Mouse (Mus musculus): ENCODE data around the gene Znfx1. TPM values are rescaled to one million over a fixed set of nuclear protein-coding genes. Genes with fewer than 3 reads are reported as not detected.
"Not testable (repeated sequence)": the region's sequence is repeated elsewhere in the genome, so short reads cannot be mapped to it uniquely, and the experiment has no call there.

Znfx1 gene
- polyA plus RNA-seq, 1 experiment from 2014 or later = 9.2 TPM

DNA sequence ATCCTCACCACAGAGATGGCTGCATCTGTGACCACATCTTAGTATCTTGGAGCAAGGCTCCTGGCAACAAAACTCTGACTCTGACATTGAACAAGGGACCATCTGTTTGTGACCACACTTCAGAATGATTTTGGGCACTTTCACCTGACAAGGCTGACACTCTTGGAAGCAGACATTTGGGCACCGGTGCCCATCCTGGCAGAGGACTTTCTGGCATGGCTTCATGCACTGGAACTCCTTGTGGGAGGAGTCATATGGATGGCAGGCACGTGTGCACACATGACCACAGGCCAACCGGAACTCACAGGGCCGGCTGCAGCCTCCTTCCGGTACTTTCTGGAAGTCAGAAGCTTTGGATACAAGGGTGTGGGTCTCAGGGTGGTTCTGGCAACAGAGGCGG lies 24.5 kb downstream of the Znfx1 start:
- WGBS = 98% methylated on average over 6 of the region's 6 CpGs
- peaks cover 100% of the 10 kb centered on the region for H3K36me3 ChIP-seq (replicated peaks)
- H3K4me1 ChIP-seq = no peaks in the 10 kb centered on the region
- no peaks in the 10 kb centered on the region for H3K9me3 ChIP-seq
- no peak for ATAC-seq (ENCODE audit: low FRiP score)
- no peaks in the 10 kb centered on the region for H3K27me3 ChIP-seq
- H3K4me2 ChIP-seq = no peak overlapping the region
- no peak overlapping the region for H3K27ac ChIP-seq
- H3K9ac ChIP-seq = no peak overlapping the region
- H3K4me3 ChIP-seq (replicated peaks) = no peak overlapping the region

- Histone ChIP-seq H3K4me3 (replicated peaks) (no peak overlapping the region), H3K9ac (no peak overlapping the region), H3K27ac (no peak overlapping the region), H3K36me3 (replicated peaks) (peaks cover 96% of the 10 kb centered on the region), H3K9me3 (no peaks in the 10 kb centered on the region), H3K4me2 (no peak overlapping the region), H3K4me1 (no peaks in the 10 kb centered on the region), H3K27me3 (no peaks in the 10 kb centered on the region)
- 95% methylated on average over 12 of the region's 12 CpGs for WGBS
- ATAC-seq (ENCODE audit: low FRiP score) = no peak
Observed at GRCm38 (mm10) chr2:167037710-167038109, 25.1 kb downstream of the Znfx1 start.

DNA sequence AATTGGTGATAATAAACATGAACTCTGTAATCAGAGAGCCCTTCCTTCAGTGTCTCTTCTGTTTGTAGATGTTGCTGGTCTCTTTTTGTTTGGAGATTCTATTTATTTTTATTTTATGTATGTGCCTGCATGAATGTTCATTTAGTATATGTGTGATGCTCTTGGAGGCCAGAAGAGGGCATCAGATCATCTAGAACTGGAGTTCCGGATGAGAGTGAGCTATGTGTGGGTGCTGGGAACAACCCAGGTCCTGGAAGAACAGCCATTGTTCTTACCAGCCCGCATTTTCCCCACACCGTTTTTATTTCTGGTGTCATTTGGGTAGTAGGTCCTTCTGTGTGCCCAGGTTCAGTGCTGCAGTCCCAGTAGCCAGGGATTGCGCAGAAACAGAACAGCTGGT lies 32.3 kb downstream of the Znfx1 start:
- 89% methylated on average over 4 of the region's 4 CpGs for WGBS
- H3K27me3 ChIP-seq = no peaks in the 10 kb centered on the region
- no peak overlapping the region for H3K27ac ChIP-seq
- peaks cover 94% of the 10 kb centered on the region for H3K36me3 ChIP-seq (replicated peaks)
- H3K4me3 ChIP-seq (replicated peaks) = no peak overlapping the region
- no peak for ATAC-seq (ENCODE audit: low FRiP score)
- no peak overlapping the region for H3K9ac ChIP-seq
- H3K4me2 ChIP-seq = no peak overlapping the region
- H3K4me1 ChIP-seq = no peaks in the 10 kb centered on the region
- no peaks in the 10 kb centered on the region for H3K9me3 ChIP-seq

DNA sequence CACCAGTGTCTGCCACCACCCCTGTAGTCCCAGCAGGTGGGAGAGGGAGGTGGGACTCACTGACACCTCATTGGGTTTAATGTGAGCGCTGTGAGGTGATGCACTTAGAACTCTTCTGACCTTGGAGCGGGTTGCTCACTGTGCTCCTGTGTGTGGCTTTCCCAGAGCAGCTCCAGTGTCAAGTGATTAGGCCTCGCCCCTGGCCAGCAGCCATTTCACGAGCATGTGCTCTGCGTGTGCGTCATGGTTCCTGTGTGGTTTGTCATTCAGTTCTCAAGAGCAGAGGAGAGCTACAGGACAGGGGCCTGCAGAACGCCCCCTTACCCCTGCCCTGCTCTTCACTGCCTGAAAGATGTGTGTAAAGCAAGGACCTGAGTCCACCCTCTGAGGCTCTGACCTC lies 34.3 kb downstream of the Znfx1 start:
- no peak overlapping the region for H3K27ac ChIP-seq
- no peak for ATAC-seq (ENCODE audit: low FRiP score)
- no peak overlapping the region for H3K4me3 ChIP-seq (replicated peaks)
- H3K27me3 ChIP-seq = no peaks in the 10 kb centered on the region
- no peak overlapping the region for H3K9ac ChIP-seq
- no peaks in the 10 kb centered on the region for H3K4me1 ChIP-seq
- no peaks in the 10 kb centered on the region for H3K9me3 ChIP-seq
- H3K36me3 ChIP-seq (replicated peaks) = peaks cover 91% of the 10 kb centered on the region
- no peak overlapping the region for H3K4me2 ChIP-seq
- WGBS = 96% methylated on average over 7 of the region's 7 CpGs

DNA sequence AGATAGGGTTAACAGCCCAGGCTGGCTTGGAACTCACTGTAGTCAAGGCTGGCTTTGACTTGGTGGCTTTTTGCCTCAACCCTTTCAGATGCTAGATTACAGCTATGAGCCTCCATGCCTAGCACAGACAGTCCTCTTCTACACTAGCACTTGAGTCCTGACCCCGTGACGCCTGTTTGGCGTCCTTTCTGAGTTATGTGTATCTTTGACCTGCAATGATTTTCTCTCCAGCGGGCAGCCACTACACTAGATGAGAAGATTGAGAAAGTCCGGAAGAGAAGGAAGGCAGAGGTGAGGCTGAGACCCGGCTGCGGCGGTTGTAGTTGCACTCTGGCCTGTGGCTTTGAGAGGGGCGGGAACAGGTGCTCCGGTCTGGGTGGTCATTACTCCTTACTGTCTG lies 43.4 kb downstream of the Znfx1 start:
- no peaks in the 10 kb centered on the region for H3K9me3 ChIP-seq

GRCm38 (mm10) chr2:167015382-167015718 lies 47.5 kb downstream of the Znfx1 start:
- Histone ChIP-seq H3K27me3 (no peaks in the 10 kb centered on the region), H3K4me1 (peaks cover 20% of the 10 kb centered on the region), H3K27ac (peak overlapping the region; percentile 47; the same call in 1 of the 2 replicates), H3K4me3 (replicated peaks) (peak overlapping the region; percentile 88), H3K9ac (peak overlapping the region; percentile 77), H3K4me2 (peak overlapping the region; percentile 96), H3K9me3 (no peaks in the 10 kb centered on the region), H3K36me3 (replicated peaks) (peaks cover 26% of the 10 kb centered on the region)
- WGBS = under 1% methylated on average over 21 of the region's 21 CpGs
- ATAC-seq (ENCODE audit: low FRiP score) = peak; percentile 84

More for the DNA sequence above, 43.4 kb downstream of the Znfx1 start:
- Histone ChIP-seq H3K4me3 (replicated peaks) (no peak overlapping the region), H3K36me3 (replicated peaks) (peaks cover 62% of the 10 kb centered on the region), H3K27me3 (no peaks in the 10 kb centered on the region), H3K4me2 (no peak overlapping the region), H3K4me1 (peaks cover 20% of the 10 kb centered on the region), H3K9ac (no peak overlapping the region), H3K27ac (no peak overlapping the region)
- no peak for ATAC-seq (ENCODE audit: low FRiP score)
- WGBS = 94% methylated on average over 10 of the region's 10 CpGs

DNA sequence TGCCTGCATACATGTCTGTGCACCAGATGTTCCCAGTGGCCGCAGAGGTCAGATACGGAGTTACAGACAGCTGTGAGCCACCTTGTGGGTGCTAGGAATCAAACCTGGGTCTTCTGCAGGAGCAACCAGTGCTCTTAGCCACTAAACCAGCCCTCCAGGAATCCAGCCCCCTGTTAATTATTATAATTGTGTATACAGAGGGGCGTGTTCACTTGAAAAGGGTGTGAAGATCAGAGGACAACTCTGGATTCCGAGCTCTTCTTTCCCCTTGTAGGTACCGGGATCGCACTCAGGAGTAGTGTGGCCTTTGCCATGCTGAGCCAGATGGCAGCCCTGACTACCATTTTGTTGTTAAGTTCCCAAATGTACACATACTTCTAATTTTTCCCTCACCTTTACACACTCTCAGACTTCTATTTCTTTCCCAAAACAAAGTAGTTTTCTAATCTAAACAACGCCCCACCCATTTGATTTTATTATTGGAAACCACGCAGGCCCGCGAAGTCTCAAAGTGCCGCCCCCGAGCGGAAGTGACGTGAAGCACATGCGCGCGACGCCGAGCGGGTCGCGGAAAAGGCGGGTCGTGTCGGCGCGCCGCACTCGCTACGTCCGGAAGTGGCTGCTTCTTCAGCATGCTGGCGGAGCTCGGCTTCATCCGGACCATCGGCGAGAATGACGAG lies 48.0 kb downstream of the Znfx1 start, which contains the start of gene Ddx27:
Gene Ddx27 (plus strand): TSS at position 492 of the 680 bp plus-strand sequence.
- WGBS = 2% methylated on average over 37 of the region's 37 CpGs
- ATAC-seq (ENCODE audit: low FRiP score) = peak; percentile 90
- H3K27me3 ChIP-seq = no peaks in the 10 kb centered on the region
- H3K4me1 ChIP-seq = peaks cover 20% of the 10 kb centered on the region
- peaks cover 21% of the 10 kb centered on the region for H3K36me3 ChIP-seq (replicated peaks)
- peak within 1 kb of the TSS; percentile 88 for H3K4me3 ChIP-seq (replicated peaks)
- H3K9me3 ChIP-seq = no peaks in the 10 kb centered on the region
- peak within 1 kb of the TSS; percentile 66 for H3K27ac ChIP-seq
- peak within 1 kb of the TSS; percentile 96 for H3K4me2 ChIP-seq
- peak within 1 kb of the TSS; percentile 77 for H3K9ac ChIP-seq

- no peak overlapping the region for H3K9ac ChIP-seq
- no peak overlapping the region for H3K4me3 ChIP-seq (replicated peaks)
- no peak overlapping the region for H3K27ac ChIP-seq
- peaks cover 5% of the 10 kb centered on the region for H3K4me1 ChIP-seq
- H3K27me3 ChIP-seq = peaks cover 6% of the 10 kb centered on the region; the same call in 1 of the 2 replicates
- WGBS = 87% methylated on average over 3 of the region's 3 CpGs
- no peaks in the 10 kb centered on the region for H3K36me3 ChIP-seq (replicated peaks)
- no peak overlapping the region for H3K4me2 ChIP-seq
- H3K9me3 ChIP-seq = no peaks in the 10 kb centered on the region
- ATAC-seq (ENCODE audit: low FRiP score) = no peak
Observed at GRCm38 (mm10) chr2:167010546-167010945, 52.3 kb downstream of the Znfx1 start.

DNA sequence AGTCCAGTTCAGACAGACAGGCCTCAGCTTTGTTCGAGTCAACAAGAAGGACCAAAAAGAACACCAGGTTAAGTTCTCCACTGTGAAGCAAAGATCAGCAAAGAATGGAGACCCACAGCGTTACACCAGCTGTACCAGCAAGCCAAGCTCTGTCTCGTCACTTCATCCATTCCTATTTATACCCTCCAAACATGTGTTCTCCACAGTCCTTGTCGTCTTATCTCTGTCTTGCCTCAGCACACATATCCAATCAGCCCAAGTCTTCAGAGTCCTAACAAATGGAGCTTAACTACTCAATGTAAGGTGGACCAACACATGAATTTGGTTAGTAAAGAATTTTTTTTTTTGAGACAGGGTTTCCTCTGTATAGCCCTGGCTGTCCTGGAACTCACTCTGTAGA lies 53.3 kb downstream of the Znfx1 start:
- no peaks in the 10 kb centered on the region for H3K9me3 ChIP-seq
- no peak overlapping the region for H3K4me3 ChIP-seq (replicated peaks)
- H3K36me3 ChIP-seq (replicated peaks) = no peaks in the 10 kb centered on the region
- peaks cover 6% of the 10 kb centered on the region; the same call in 1 of the 2 replicates for H3K27me3 ChIP-seq
- no peak overlapping the region for H3K27ac ChIP-seq
- peaks cover under 1% of the 10 kb centered on the region; the same call in 1 of the 2 replicates for H3K4me1 ChIP-seq
- WGBS = 81% methylated on average over 4 of the region's 4 CpGs
- H3K9ac ChIP-seq = no peak overlapping the region
- no peak for ATAC-seq (ENCODE audit: low FRiP score)
- H3K4me2 ChIP-seq = no peak overlapping the region

DNA sequence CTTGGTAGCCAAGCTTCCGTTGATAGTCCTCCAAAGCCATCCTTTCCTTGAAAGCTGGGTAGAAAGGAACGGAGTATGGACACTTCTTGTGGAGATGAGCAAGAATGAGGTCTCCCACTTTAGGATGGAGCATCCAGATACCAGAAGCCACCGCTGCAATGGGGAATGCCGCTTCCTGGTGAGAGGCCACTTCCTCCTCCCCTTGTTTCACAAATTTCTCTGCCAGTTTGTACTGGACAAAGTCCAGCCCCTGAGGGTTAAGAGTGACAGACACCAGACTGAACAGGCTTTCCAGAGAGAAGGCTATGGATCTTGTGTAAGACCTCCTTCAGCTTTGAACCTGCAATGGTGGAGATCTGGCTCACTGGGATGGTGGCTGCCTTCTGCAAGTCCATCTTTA lies 55.2 kb downstream of the Znfx1 start:
- not testable (repeated sequence) for H3K4me2 ChIP-seq, H3K9ac ChIP-seq
- WGBS = 84% methylated on average over 4 of the region's 4 CpGs

GRCm38 (mm10) chr2:167007001-167007491 lies 55.8 kb downstream of the Znfx1 start:
- Histone ChIP-seq H3K27ac (no peak overlapping the region), H3K27me3 (peaks cover 6% of the 10 kb centered on the region; the same call in 1 of the 2 replicates), H3K9ac (no peak overlapping the region), H3K36me3 (replicated peaks) (no peaks in the 10 kb centered on the region), H3K4me3 (replicated peaks) (no peak overlapping the region), H3K4me2 (no peak overlapping the region), H3K9me3 (no peaks in the 10 kb centered on the region), H3K4me1 (no peaks in the 10 kb centered on the region)
- ATAC-seq (ENCODE audit: low FRiP score) = no peak
- WGBS = 80% methylated on average over 13 of the region's 13 CpGs

More for the DNA sequence above, 55.2 kb downstream of the Znfx1 start:
- H3K36me3 ChIP-seq (replicated peaks); H3K4me3 ChIP-seq (replicated peaks); H3K4me1 ChIP-seq; H3K27me3 ChIP-seq; H3K27ac ChIP-seq; ATAC-seq (ENCODE audit: low FRiP score); H3K9me3 ChIP-seq: not testable (repeated sequence)

DNA sequence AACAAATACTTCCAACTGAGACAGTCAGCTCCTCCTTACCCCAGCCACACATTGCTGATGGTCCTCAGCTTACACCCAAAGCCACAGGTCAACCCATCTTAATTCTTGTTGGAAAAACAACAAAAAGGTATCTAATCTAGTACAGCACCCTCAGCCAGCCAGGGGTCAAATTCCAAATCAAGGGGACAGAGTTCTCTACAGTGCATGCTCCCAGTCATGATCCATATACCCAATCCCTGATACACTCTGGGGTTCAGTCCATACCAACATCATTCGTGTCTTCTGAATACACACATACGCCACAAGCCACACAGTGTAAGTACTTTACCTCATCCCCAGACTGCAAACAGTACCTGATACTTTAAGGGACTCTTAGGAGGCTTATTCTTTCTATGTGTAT lies 56.5 kb downstream of the Znfx1 start:
- H3K9me3 ChIP-seq = no peaks in the 10 kb centered on the region
- no peak for ATAC-seq (ENCODE audit: low FRiP score)
- no peak overlapping the region for H3K9ac ChIP-seq
- H3K4me1 ChIP-seq = no peaks in the 10 kb centered on the region
- no peak overlapping the region for H3K27ac ChIP-seq
- H3K4me2 ChIP-seq = no peak overlapping the region
- H3K4me3 ChIP-seq (replicated peaks) = no peak overlapping the region
- peaks cover 6% of the 10 kb centered on the region; the same call in 1 of the 2 replicates for H3K27me3 ChIP-seq
- 89% methylated on average over 2 of the region's 2 CpGs for whole genome bisulfite sequencing
- H3K36me3 ChIP-seq (replicated peaks) = no peaks in the 10 kb centered on the region

Measured in forebrain, embryonic 12.5 days (tissue).